Mouse (Mus musculus) liver, embryonic 14.5 days (tissue): ENCODE results near the gene Amotl2. TPM values are rescaled to one million over a fixed set of nuclear protein-coding genes. Genes with fewer than 3 reads are reported as not detected.

Source experiments
- ATAC-seq: fragments of 200-750 bp; cut with Nextera tagmentation; 2 replicates; pipeline ENCODE4 v1.8.0; 2017; ENCODE audit warnings: moderate number of reproducible peaks, mild to moderate bottlenecking, moderate library complexity; ENCODE audit not compliant: insufficient read depth
- DNase-seq, 3 experiments: peaks; one replicate each; pipeline ENCODE4 v3.0.0-alpha.2; 2012 to 2013; ENCODE audit warnings: low read depth in 3 of 3, low spot score in 3 of 3
- H3K27ac ChIP-seq: fragments of 300-500 bp; sonication (generic); 2 replicates; pipeline ENCODE4 v1.5.1; 2014; ENCODE audit warnings: moderate library complexity, mild to moderate bottlenecking, control low read depth, inconsistent platforms
- H3K27me3 ChIP-seq: fragments of 300-500 bp; sonication (generic); 2 replicates; pipeline ENCODE4 v1.6.1; 2014; ENCODE audit warnings: mild to moderate bottlenecking, low read length, moderate library complexity; ENCODE audit not compliant: control insufficient read depth, insufficient read depth
- H3K36me3 ChIP-seq: fragments of 300-500 bp; sonication (generic); replicated peaks from 2 replicates; pipeline ENCODE4 v1.6.1; 2014; ENCODE audit warnings: low read depth; ENCODE audit not compliant: control insufficient read depth, insufficient read depth
- H3K4me1 ChIP-seq, 2 experiments: fragments of 200-500 bp in 1 of 2; fragments of 300-500 bp in 1 of 2; sonication (generic) in 1 of 2; replicated peaks; 2 replicates each; pipeline ENCODE4 v1.6.1; 2012 to 2014; ENCODE audit warnings: antibody characterized with exemption in 1 of 2, inconsistent platforms in 1 of 2, low read length in 1 of 2; ENCODE audit not compliant: control insufficient read depth in 2 of 2, insufficient read depth in 2 of 2
- H3K4me2 ChIP-seq: fragments of 300-500 bp; sonication (generic); 2 replicates; pipeline ENCODE4 v1.6.1; 2014; ENCODE audit warnings: low read depth, mild to moderate bottlenecking, control low read depth, moderate library complexity
- H3K4me3 ChIP-seq, 2 experiments: fragments of 200-500 bp in 1 of 2; fragments of 300-500 bp in 1 of 2; sonication (generic) in 1 of 2; 2 replicates each; pipeline ENCODE4 v1.5.1; 2012 to 2014; ENCODE audit warnings: low read depth in 2 of 2, low read length in 2 of 2, mild to moderate bottlenecking in 2 of 2, control low read depth in 1 of 2, inconsistent platforms in 1 of 2, moderate library complexity in 1 of 2; ENCODE audit not compliant: insufficient read depth in 1 of 2
- H3K9ac ChIP-seq: fragments of 300-500 bp; sonication (generic); replicated peaks from 2 replicates; pipeline ENCODE4 v1.6.1; 2014; ENCODE audit warnings: mild to moderate bottlenecking, control low read depth, moderate library complexity
- H3K9me3 ChIP-seq: fragments of 300-500 bp; sonication (generic); 2 replicates; pipeline ENCODE4 v1.6.1; 2016; ENCODE audit warnings: low read length, mixed read lengths; ENCODE audit not compliant: control insufficient read depth
- CTCF ChIP-seq: IDR thresholded peaks from 2 replicates; pipeline ENCODE4 v1.5.1; 2016; ENCODE audit warnings: antibody characterized with exemption, low read depth, control low read depth
- EP300 ChIP-seq: IDR thresholded peaks from 2 replicates; pipeline ENCODE4 v1.6.1; 2016; ENCODE audit warnings: antibody characterized with exemption, low read depth
- WGBS: fragments of 180-500 bp; shearing (Covaris S2); extraction: QIAGEN DNeasy Blood & Tissue Kit; methylation state at CpG from one replicate; pipeline ENCODE4 v1.1.7; 2014; ENCODE audit not compliant: insufficient replicate concordance; 5-methylcytosine and 5-hydroxymethylcytosine counted together
- polyA plus RNA-seq, 2 experiments: library from polyadenylated mRNA; depleted of rRNA in 1 of 2; stranded (reverse) in 1 of 2; unstranded in 1 of 2; fragments of >200 nt; fragmentation: Nextera tagmentation in 1 of 2; extraction: Ambion mirVana in 1 of 2; gene quantifications; 2 replicates each; pipeline versions ENCODE4 v1.2.1 to v1.2.3; 2012 to 2014

The Amotl2 gene
- polyA plus RNA-seq, 2 experiments: 2.5 to 2.6 TPM

GRCm38 (mm10) chr9:102726811-102727210 is 10.3 kb downstream of the Amotl2 start:
- Histone ChIP-seq H3K36me3 (no peaks in the 10 kb centered on the region; the same call in none of the 2 replicates), H3K27ac (no peak overlapping the region), H3K9ac (no peak overlapping the region), H3K4me2 (no peak overlapping the region), H3K9me3 (no peaks in the 10 kb centered on the region), H3K27me3 (no peaks in the 10 kb centered on the region), H3K4me3 (no peak overlapping the region), H3K4me1 (peaks cover 0 to 7% of the 10 kb centered on the region in 2 experiments; a peak in 1 of 4 replicates)
- WGBS: 37% methylated on average over 3 of the region's 3 CpGs
- TF ChIP-seq EP300 (no peak), CTCF (no peak)
- DNase-seq: no peak
- ATAC-seq: no peak

DNA sequence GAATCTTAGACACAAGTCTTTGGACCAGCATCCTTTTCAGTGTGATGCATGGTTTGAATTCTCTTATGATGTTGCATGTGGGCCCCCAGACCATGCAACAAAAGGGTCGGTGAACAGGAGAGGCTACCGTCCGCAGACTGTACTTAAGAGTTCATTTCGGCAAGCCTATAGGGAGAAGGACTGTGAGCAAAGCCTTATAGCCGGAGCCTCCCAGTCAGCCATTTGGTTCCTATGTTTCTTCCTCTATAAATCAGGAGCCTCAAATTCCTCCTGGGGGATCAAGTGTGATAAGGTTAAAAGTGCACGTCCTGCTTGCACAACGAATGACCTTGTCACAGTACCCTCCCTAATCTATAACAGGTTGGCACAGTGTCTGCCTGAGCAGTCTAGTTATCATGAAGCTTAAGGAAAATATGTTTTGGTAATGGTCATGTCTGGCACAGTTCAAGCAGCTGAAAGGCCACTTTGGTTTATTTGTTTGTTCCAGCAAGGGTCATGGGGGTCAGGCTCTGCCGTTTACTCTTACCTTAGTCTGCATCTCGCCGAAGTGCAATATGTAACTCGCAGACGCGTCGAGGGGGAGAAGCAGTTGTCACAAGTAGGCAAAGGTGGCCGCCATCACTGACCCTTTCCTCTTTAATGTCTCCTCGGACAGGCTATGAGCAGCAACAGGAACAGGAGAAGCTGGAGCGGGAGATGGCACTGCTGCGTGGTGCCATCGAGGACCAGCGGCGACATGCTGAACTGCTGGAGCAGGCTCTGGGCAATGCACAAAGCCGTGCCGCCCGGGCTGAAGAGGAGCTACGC is 11.4 kb downstream of the Amotl2 start:
- H3K27ac ChIP-seq: no peak overlapping the region
- no peak for TF ChIP-seq CTCF
- TF ChIP-seq EP300: no peak
- H3K36me3 ChIP-seq: no peaks in the 10 kb centered on the region; the same call in none of the 2 replicates
- no peak overlapping the region for H3K9ac ChIP-seq
- H3K4me3 ChIP-seq: no peak overlapping the region
- H3K27me3 ChIP-seq: no peaks in the 10 kb centered on the region
- peaks cover 0 to 7% of the 10 kb centered on the region in 2 experiments; a peak in 1 of 4 replicates for H3K4me1 ChIP-seq
- whole genome bisulfite sequencing: 76% methylated on average over 25 of the region's 25 CpGs
- ATAC-seq (no peak), DNase-seq (no peak)
- H3K4me2 ChIP-seq: no peak overlapping the region
- no peaks in the 10 kb centered on the region for H3K9me3 ChIP-seq

GRCm38 (mm10) chr9:102728469-102728747 is 11.9 kb downstream of the Amotl2 start:
- DNase-seq: no peak

DNA sequence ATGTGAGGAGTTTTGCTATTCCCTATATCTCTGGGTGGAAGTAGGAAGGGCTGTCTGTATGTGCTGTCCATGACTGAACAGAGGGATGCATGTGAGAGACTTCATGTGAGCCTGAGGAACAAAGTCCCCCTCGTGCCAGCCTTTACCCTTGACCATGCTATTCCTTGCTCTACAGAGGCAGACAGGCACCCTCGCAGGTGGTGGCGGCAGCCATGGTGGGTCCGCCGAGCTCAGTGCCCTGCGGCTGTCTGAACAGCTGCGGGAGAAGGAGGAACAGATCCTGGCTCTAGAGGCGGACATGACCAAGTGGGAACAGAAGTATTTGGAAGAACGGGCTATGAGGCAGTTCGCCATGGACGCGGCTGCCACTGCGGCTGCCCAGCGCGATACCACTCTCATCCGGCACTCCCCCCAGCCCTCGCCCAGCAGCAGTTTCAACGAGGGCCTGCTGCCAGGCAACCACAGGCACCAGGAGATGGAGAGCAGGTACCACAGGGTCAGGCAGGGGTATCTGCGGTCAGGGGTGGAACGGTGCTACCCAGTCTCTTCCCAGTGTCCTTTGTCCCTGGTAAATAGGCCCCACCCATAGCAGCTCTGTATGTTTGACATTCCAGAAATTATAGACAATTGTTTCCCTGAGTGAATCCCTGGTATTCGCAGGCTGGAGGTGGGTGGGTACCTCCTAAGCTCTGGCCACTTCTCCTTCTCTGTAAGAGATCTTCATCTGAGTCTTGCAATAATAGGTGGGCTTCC is 12.8 kb downstream of the Amotl2 start:
- H3K9ac ChIP-seq: no peak overlapping the region
- ATAC-seq (no peak), DNase-seq (no peak)
- TF ChIP-seq EP300 (no peak), CTCF (no peak)
- no peak overlapping the region for H3K4me2 ChIP-seq
- H3K27me3 ChIP-seq: no peaks in the 10 kb centered on the region
- H3K4me1 ChIP-seq: peaks cover 0 to 9% of the 10 kb centered on the region in 2 experiments; a peak in 2 of 4 replicates
- no peaks in the 10 kb centered on the region; the same call in none of the 2 replicates for H3K36me3 ChIP-seq
- 73% methylated on average over 21 of the region's 21 CpGs for WGBS
- H3K27ac ChIP-seq: no peak overlapping the region
- H3K9me3 ChIP-seq: no peaks in the 10 kb centered on the region
- no peak overlapping the region for H3K4me3 ChIP-seq

More at GRCm38 (mm10) chr9:102728469-102728747, 11.9 kb downstream of the Amotl2 start:
- Histone ChIP-seq H3K4me2 (no peak overlapping the region), H3K27ac (no peak overlapping the region), H3K9me3 (no peaks in the 10 kb centered on the region), H3K27me3 (no peaks in the 10 kb centered on the region), H3K36me3 (no peaks in the 10 kb centered on the region; the same call in none of the 2 replicates), H3K4me1 (peaks cover 0 to 7% of the 10 kb centered on the region in 2 experiments; a peak in 1 of 4 replicates), H3K9ac (no peak overlapping the region), H3K4me3 (no peak overlapping the region)
- TF ChIP-seq CTCF (no peak), EP300 (no peak)
- no peak for ATAC-seq
- 61% methylated on average over 9 of the region's 9 CpGs for WGBS

DNA sequence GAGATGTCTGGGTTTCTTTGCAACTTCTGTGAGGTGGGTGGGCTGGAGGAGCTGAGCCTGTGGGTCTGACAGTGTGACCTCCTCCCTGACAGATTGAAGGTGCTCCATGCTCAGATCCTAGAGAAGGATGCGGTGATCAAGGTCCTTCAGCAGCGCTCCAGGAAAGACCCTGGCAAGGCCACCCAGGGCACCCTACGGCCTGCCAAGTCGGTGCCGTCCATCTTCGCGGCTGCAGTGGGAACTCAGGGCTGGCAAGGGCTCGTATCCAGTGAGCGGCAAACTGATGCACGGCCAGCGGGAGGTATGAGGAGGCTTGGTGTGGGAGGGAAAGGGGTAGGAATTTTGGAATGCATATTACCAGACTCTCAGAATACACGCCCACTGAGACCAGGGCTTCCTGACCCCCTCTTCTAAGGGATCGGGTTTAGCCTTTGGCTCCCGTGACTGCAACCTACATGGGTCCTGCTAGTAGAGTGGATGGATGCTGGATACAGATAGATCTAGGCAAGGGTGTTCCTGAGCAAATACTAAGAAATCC is 13.5 kb downstream of the Amotl2 start:
- Histone ChIP-seq H3K4me1 (peaks cover 0 to 11% of the 10 kb centered on the region in 2 experiments; a peak in 2 of 4 replicates), H3K27ac (no peak overlapping the region), H3K4me3 (no peak overlapping the region), H3K4me2 (no peak overlapping the region), H3K27me3 (no peaks in the 10 kb centered on the region), H3K9ac (no peak overlapping the region), H3K9me3 (no peaks in the 10 kb centered on the region), H3K36me3 (no peaks in the 10 kb centered on the region; the same call in none of the 2 replicates)
- no peak for ATAC-seq
- no peak for DNase-seq
- TF ChIP-seq EP300: no peak
- TF ChIP-seq CTCF: no peak
- 83% methylated on average over 14 of the region's 14 CpGs for WGBS
